Mouse (Mus musculus) midbrain, postnatal 0 days (tissue): ENCODE measurements around the gene Ndufb7. TPM values are rescaled to one million over a fixed set of nuclear protein-coding genes. Genes with fewer than 3 reads are reported as not detected.

ENCODE experiments used
- ATAC-seq: fragments of 200-750 bp; cut with Nextera tagmentation; 2 replicates; pipeline ENCODE4 v1.8.0; 2017; ENCODE audit warnings: moderate number of reproducible peaks, mild to moderate bottlenecking, moderate TSS enrichment, moderate library complexity; ENCODE audit not compliant: low FRiP score
- DNase-seq: peaks from one replicate; pipeline ENCODE4 v3.0.0-alpha.2; 2015; ENCODE audit warnings: low spot score
- H3K27ac ChIP-seq: fragments of 300-500 bp; sonication (generic); 2 replicates; pipeline ENCODE4 v1.5.1; 2014; ENCODE audit warnings: low read depth, mild to moderate bottlenecking, low read length, mixed read lengths
- H3K27me3 ChIP-seq: fragments of 300-500 bp; sonication (generic); 2 replicates; pipeline ENCODE4 v1.6.1; 2014; ENCODE audit warnings: low read length, control low read depth, mixed read lengths; ENCODE audit not compliant: insufficient read depth
- H3K36me3 ChIP-seq: fragments of 300-500 bp; sonication (generic); 2 replicates; pipeline ENCODE4 v1.6.1; 2014; ENCODE audit warnings: low read length, control low read depth, mixed read lengths; ENCODE audit not compliant: insufficient read depth
- H3K4me1 ChIP-seq: fragments of 300-500 bp; sonication (generic); 2 replicates; pipeline ENCODE4 v1.6.1; 2014; ENCODE audit warnings: mild to moderate bottlenecking, control low read depth, antibody characterized with exemption, low read length, mixed read lengths; ENCODE audit not compliant: insufficient read depth
- H3K4me2 ChIP-seq: fragments of 300-500 bp; sonication (generic); 2 replicates; pipeline ENCODE4 v1.6.1; 2014; ENCODE audit warnings: low read depth, mild to moderate bottlenecking, low read length, mixed read lengths; ENCODE audit not compliant: poor library complexity, severe bottlenecking
- H3K4me3 ChIP-seq: fragments of 300-500 bp; sonication (generic); 2 replicates; pipeline ENCODE4 v1.5.1; 2014; ENCODE audit warnings: low read depth, mild to moderate bottlenecking, low read length, moderate library complexity
- H3K9ac ChIP-seq: fragments of 300-500 bp; sonication (generic); replicated peaks from 2 replicates; pipeline ENCODE4 v1.6.1; 2014; ENCODE audit warnings: mild to moderate bottlenecking, low read length, moderate library complexity, mixed read lengths; ENCODE audit not compliant: poor library complexity, severe bottlenecking
- H3K9me3 ChIP-seq: fragments of 300-500 bp; sonication (generic); 2 replicates; pipeline ENCODE4 v1.6.1; 2016; ENCODE audit warnings: low read length, control low read depth
- CTCF ChIP-seq: IDR thresholded peaks from 2 replicates; pipeline ENCODE4 v1.5.1; 2016; ENCODE audit warnings: antibody characterized with exemption, mild to moderate bottlenecking
- WGBS: fragments of 180-500 bp; shearing (Covaris S2); extraction: QIAGEN DNeasy Blood & Tissue Kit; methylation state at CpG from one replicate; pipeline ENCODE4 v1.1.7; 2014; 5-methylcytosine and 5-hydroxymethylcytosine counted together
- polyA plus RNA-seq: library from polyadenylated mRNA; unstranded; fragments of >200 nt; fragmentation: Nextera tagmentation; extraction: Ambion mirVana; gene quantifications from 2 replicates; pipeline ENCODE4 v1.2.1, GENCODE M21; 2015
- total RNA-seq: library from RNA; depleted of rRNA; stranded (reverse); fragments of >200 nt; gene quantifications from 2 replicates; pipeline ENCODE4 v1.2.3, GENCODE M21; 2014; rRNA removed

Ndufb7 gene
- total and polyA plus RNA-seq, 2 experiments from 2014 or later = 151 to 396 TPM

- H3K9ac ChIP-seq = no peak overlapping the region
- H3K36me3 ChIP-seq = peaks cover 21% of the 10 kb centered on the region
- no peak overlapping the region for H3K27ac ChIP-seq
- H3K4me3 ChIP-seq = no peak overlapping the region
- H3K27me3 ChIP-seq = no peaks in the 10 kb centered on the region
- no peak overlapping the region for H3K4me2 ChIP-seq
- H3K9me3 ChIP-seq = no peaks in the 10 kb centered on the region
- no peaks in the 10 kb centered on the region for H3K4me1 ChIP-seq
- DNase-seq (no peak), ATAC-seq (no peak)
- no peak for TF ChIP-seq CTCF
Observed at GRCm38 (mm10) chr8:83616625-83617024, 50.2 kb downstream of the Ndufb7 start.

GRCm38 (mm10) chr8:83617111-83617510, 50.6 kb downstream of the Ndufb7 start:
- H3K27me3 ChIP-seq = no peaks in the 10 kb centered on the region
- H3K9ac ChIP-seq = no peak overlapping the region
- TF ChIP-seq CTCF = no peak
- H3K4me3 ChIP-seq = no peak overlapping the region
- 91% methylated on average over 2 of the region's 2 CpGs for WGBS
- no peaks in the 10 kb centered on the region for H3K4me1 ChIP-seq
- no peaks in the 10 kb centered on the region for H3K9me3 ChIP-seq
- H3K27ac ChIP-seq = no peak overlapping the region
- no peak for ATAC-seq
- H3K36me3 ChIP-seq = peaks cover 16% of the 10 kb centered on the region
- no peak overlapping the region for H3K4me2 ChIP-seq
- DNase-seq = no peak

GRCm38 (mm10) chr8:83618566-83618965, 52.1 kb downstream of the Ndufb7 start:
- ATAC-seq = no peak
- no peak for TF ChIP-seq CTCF
- no peak overlapping the region for H3K27ac ChIP-seq
- H3K9ac ChIP-seq = no peak overlapping the region
- no peak overlapping the region for H3K4me3 ChIP-seq
- DNase-seq = no peak
- WGBS = 98% methylated on average over 2 of the region's 2 CpGs
- H3K4me2 ChIP-seq = no peak overlapping the region
- H3K27me3 ChIP-seq = no peaks in the 10 kb centered on the region
- no peaks in the 10 kb centered on the region for H3K9me3 ChIP-seq
- no peaks in the 10 kb centered on the region for H3K4me1 ChIP-seq
- H3K36me3 ChIP-seq = peaks cover 5% of the 10 kb centered on the region; the same call in 1 of the 2 replicates

- ATAC-seq = no peak
Observed at GRCm38 (mm10) chr8:83619568-83620285, 53.3 kb downstream of the Ndufb7 start.

More at GRCm38 (mm10) chr8:83619568-83620285, 53.3 kb downstream of the Ndufb7 start:
- no peaks in the 10 kb centered on the region for H3K27me3 ChIP-seq
- H3K36me3 ChIP-seq = no peaks in the 10 kb centered on the region
- no peak overlapping the region for H3K4me3 ChIP-seq
- H3K4me1 ChIP-seq = no peaks in the 10 kb centered on the region
- H3K27ac ChIP-seq = no peak overlapping the region
- no peak overlapping the region for H3K9ac ChIP-seq
- 91% methylated on average over 9 of the region's 9 CpGs for WGBS
- H3K9me3 ChIP-seq = no peaks in the 10 kb centered on the region
- H3K4me2 ChIP-seq = no peak overlapping the region
- TF ChIP-seq CTCF = no peak
- DNase-seq = no peak

Other genes with a start within 250 kb of the Ndufb7 start
- 22.8 and 26.0 TPM in 2 replicates for gene Elmod2, start 234.2 kb upstream of the Ndufb7 start, total RNA-seq
- gene Elmod2, start 234.2 kb upstream of the Ndufb7 start, polyA plus RNA-seq = 12.9 and 13.5 TPM in 2 replicates
- not detected in 2 replicates for gene Mgat4d, start 218.2 kb upstream of the Ndufb7 start, total RNA-seq
- not detected in 2 replicates for gene Mgat4d, start 218.2 kb upstream of the Ndufb7 start, polyA plus RNA-seq
- gene Clgn, start 176.8 kb upstream of the Ndufb7 start, total RNA-seq = 5.6 and 7.4 TPM in 2 replicates
- gene Clgn, start 176.8 kb upstream of the Ndufb7 start, polyA plus RNA-seq = 11.4 and 11.6 TPM in 2 replicates
- gene Scoc, start 108.3 kb upstream of the Ndufb7 start, total RNA-seq = 319 and 385 TPM in 2 replicates
- gene Scoc, start 108.3 kb upstream of the Ndufb7 start, polyA plus RNA-seq = 483 and 520 TPM in 2 replicates
- not detected in 2 replicates for gene Olfr370, start 30.9 kb upstream of the Ndufb7 start, total RNA-seq
- gene Olfr370, start 30.9 kb upstream of the Ndufb7 start, polyA plus RNA-seq = not detected in 2 replicates
- 1,134 and 1,270 TPM in 2 replicates for gene Tecr, start 41.3 kb downstream of the Ndufb7 start, total RNA-seq
- 1,433 and 1,533 TPM in 2 replicates for gene Tecr, start 41.3 kb downstream of the Ndufb7 start, polyA plus RNA-seq
- gene Dnajb1, start 41.5 kb downstream of the Ndufb7 start, total RNA-seq = 41.0 and 43.3 TPM in 2 replicates
- gene Dnajb1, start 41.5 kb downstream of the Ndufb7 start, polyA plus RNA-seq = 60.3 and 72.4 TPM in 2 replicates
- gene Gipc1, start 86.0 kb downstream of the Ndufb7 start, total RNA-seq = 72.3 and 74.2 TPM in 2 replicates
- gene Gipc1, start 86.0 kb downstream of the Ndufb7 start, polyA plus RNA-seq = 108 and 111 TPM in 2 replicates
- gene Ptger1, start 100.0 kb downstream of the Ndufb7 start, total RNA-seq = 0.55 and 0.85 TPM in 2 replicates
- 0.27 and 0.36 TPM in 2 replicates for gene Ptger1, start 100.0 kb downstream of the Ndufb7 start, polyA plus RNA-seq
- 63.9 and 71.2 TPM in 2 replicates for gene Pkn1, start 132.5 kb downstream of the Ndufb7 start, total RNA-seq
- gene Pkn1, start 132.5 kb downstream of the Ndufb7 start, polyA plus RNA-seq = 21.3 and 21.7 TPM in 2 replicates
- 38.1 and 47.3 TPM in 2 replicates for gene Ddx39, start 148.5 kb downstream of the Ndufb7 start, total RNA-seq
- 68.2 and 76.6 TPM in 2 replicates for gene Ddx39, start 148.5 kb downstream of the Ndufb7 start, polyA plus RNA-seq
- gene Adgre5, start 174.7 kb downstream of the Ndufb7 start, total RNA-seq = 10.4 and 24.3 TPM in 2 replicates
- 7.7 and 8.3 TPM in 2 replicates for gene Adgre5, start 174.7 kb downstream of the Ndufb7 start, polyA plus RNA-seq